Mouse (Mus musculus) hindbrain, postnatal 0 days (tissue): ENCODE data around the gene Arhgef39. TPM values are rescaled to one million over a fixed set of nuclear protein-coding genes. Genes with fewer than 3 reads are reported as not detected.

ENCODE experiments used
- ATAC-seq: fragments of 200-750 bp; cut with Nextera tagmentation; 2 replicates; pipeline ENCODE4 v1.8.0; 2017; ENCODE audit warnings: mild to moderate bottlenecking, moderate TSS enrichment, moderate library complexity
- DNase-seq: peaks from one replicate; pipeline ENCODE4 v3.0.0-alpha.2; 2015; ENCODE audit warnings: low spot score
- H3K27ac ChIP-seq: fragments of 300-500 bp; sonication (generic); 2 replicates; pipeline ENCODE4 v1.5.1; 2014; ENCODE audit warnings: mild to moderate bottlenecking
- H3K27me3 ChIP-seq: fragments of 300-500 bp; sonication (generic); 2 replicates; pipeline ENCODE4 v1.6.1; 2014; ENCODE audit warnings: low read length, mixed read lengths; ENCODE audit not compliant: insufficient read depth
- H3K36me3 ChIP-seq: fragments of 300-500 bp; sonication (generic); 2 replicates; pipeline ENCODE4 v1.6.1; 2014; ENCODE audit warnings: low read length, mixed read lengths; ENCODE audit not compliant: insufficient read depth
- H3K4me1 ChIP-seq: fragments of 300-500 bp; sonication (generic); 2 replicates; pipeline ENCODE4 v1.6.1; 2014; ENCODE audit warnings: antibody characterized with exemption, low read length, mixed read lengths; ENCODE audit not compliant: insufficient read depth
- H3K4me2 ChIP-seq: fragments of 300-500 bp; sonication (generic); 2 replicates; pipeline ENCODE4 v1.6.1; 2014; ENCODE audit warnings: low read depth, mild to moderate bottlenecking, low read length, moderate library complexity, mixed read lengths
- H3K4me3 ChIP-seq: fragments of 300-500 bp; sonication (generic); 2 replicates; pipeline ENCODE4 v1.5.1; 2014; ENCODE audit warnings: low read length
- H3K9ac ChIP-seq: fragments of 300-500 bp; sonication (generic); replicated peaks from 2 replicates; pipeline ENCODE4 v1.6.1; 2014; ENCODE audit warnings: mild to moderate bottlenecking, low read length, moderate library complexity, mixed read lengths
- H3K9me3 ChIP-seq: fragments of 300-500 bp; sonication (generic); 2 replicates; pipeline ENCODE4 v1.6.1; 2016; ENCODE audit warnings: low read length, mixed read lengths
- CTCF ChIP-seq: IDR thresholded peaks from 2 replicates; pipeline ENCODE4 v1.5.1; 2016; ENCODE audit warnings: antibody characterized with exemption, control low read depth, low read depth
- WGBS: fragments of 180-500 bp; shearing (Covaris S2); extraction: QIAGEN DNeasy Blood & Tissue Kit; methylation state at CpG from one replicate; pipeline ENCODE4 v1.1.7; 2014; 5-methylcytosine and 5-hydroxymethylcytosine counted together
- polyA plus RNA-seq: library from polyadenylated mRNA; unstranded; fragments of >200 nt; fragmentation: Nextera tagmentation; extraction: Ambion mirVana; gene quantifications from 2 replicates; pipeline ENCODE4 v1.2.1, GENCODE M21; 2015
- total RNA-seq: library from RNA; depleted of rRNA; stranded (reverse); fragments of >200 nt; gene quantifications from 2 replicates; pipeline ENCODE4 v1.2.3, GENCODE M21; 2014

Arhgef39 gene
- total and polyA plus RNA-seq, 2 experiments from 2014 or later, result 4.5 to 6.9 TPM

- Histone ChIP-seq H3K4me3 (no peak overlapping the region), H3K9ac (no peak overlapping the region), H3K9me3 (no peaks in the 10 kb centered on the region), H3K4me1 (0 out of 2 replicates have a peak, but pooled peaks cover 3% of the 10 kb centered on the region), H3K27ac (no peak overlapping the region), H3K27me3 (no peaks in the 10 kb centered on the region), H3K36me3 (no peaks in the 10 kb centered on the region), H3K4me2 (no peak overlapping the region)
- no peak for DNase-seq
- no peak for TF ChIP-seq CTCF
- ATAC-seq, result no peak
- 82% methylated on average over 1 of the region's 1 CpGs for WGBS
These were observed 25.9 kb downstream of the Arhgef39 start for GRCm38 (mm10) chr4:43473636-43474035.

GRCm38 (mm10) chr4:43470301-43470700 is 29.2 kb downstream of the Arhgef39 start:
- H3K27ac ChIP-seq, result no peak overlapping the region
- no peaks in the 10 kb centered on the region for H3K9me3 ChIP-seq
- H3K36me3 ChIP-seq, result no peaks in the 10 kb centered on the region
- WGBS, result 90% methylated on average over 10 of the region's 10 CpGs
- H3K9ac ChIP-seq, result no peak overlapping the region
- ATAC-seq (no peak), DNase-seq (no peak)
- no peak overlapping the region for H3K4me3 ChIP-seq
- no peak for TF ChIP-seq CTCF
- no peak overlapping the region for H3K4me2 ChIP-seq
- H3K27me3 ChIP-seq, result no peaks in the 10 kb centered on the region
- H3K4me1 ChIP-seq, result no peaks in the 10 kb centered on the region

GRCm38 (mm10) chr4:43466872-43467271 is 32.6 kb downstream of the Arhgef39 start:
- 87% methylated on average over 7 of the region's 7 CpGs for WGBS
- no peaks in the 10 kb centered on the region for H3K4me1 ChIP-seq
- no peaks in the 10 kb centered on the region for H3K9me3 ChIP-seq
- TF ChIP-seq CTCF, result no peak
- no peak overlapping the region for H3K4me3 ChIP-seq
- no peak for DNase-seq
- no peak for ATAC-seq
- H3K9ac ChIP-seq, result no peak overlapping the region
- no peak overlapping the region for H3K27ac ChIP-seq
- no peaks in the 10 kb centered on the region for H3K36me3 ChIP-seq
- no peaks in the 10 kb centered on the region for H3K27me3 ChIP-seq
- no peak overlapping the region for H3K4me2 ChIP-seq

GRCm38 (mm10) chr4:43465935-43466334 is 33.6 kb downstream of the Arhgef39 start:
- 88% methylated on average over 6 of the region's 6 CpGs for WGBS
- no peak for DNase-seq
- Histone ChIP-seq H3K4me1 (no peaks in the 10 kb centered on the region), H3K36me3 (no peaks in the 10 kb centered on the region), H3K4me3 (no peak overlapping the region), H3K4me2 (no peak overlapping the region), H3K27ac (no peak overlapping the region), H3K27me3 (no peaks in the 10 kb centered on the region), H3K9me3 (no peaks in the 10 kb centered on the region), H3K9ac (no peak overlapping the region)
- no peak for TF ChIP-seq CTCF
- no peak for ATAC-seq

GRCm38 (mm10) chr4:43463102-43463501 is 36.4 kb downstream of the Arhgef39 start:
- Histone ChIP-seq H3K9me3 (no peaks in the 10 kb centered on the region), H3K27me3 (no peaks in the 10 kb centered on the region), H3K9ac (no peak overlapping the region), H3K4me2 (no peak overlapping the region), H3K4me1 (no peaks in the 10 kb centered on the region), H3K27ac (no peak overlapping the region), H3K4me3 (no peak overlapping the region), H3K36me3 (no peaks in the 10 kb centered on the region)
- WGBS, result 93% methylated on average over 5 of the region's 5 CpGs
- ATAC-seq (no peak), DNase-seq (no peak)
- no peak for TF ChIP-seq CTCF

GRCm38 (mm10) chr4:43457124-43457523 is 42.4 kb downstream of the Arhgef39 start:
- no peak overlapping the region for H3K9ac ChIP-seq
- no peaks in the 10 kb centered on the region; the same call in 1 of the 2 replicates for H3K27me3 ChIP-seq
- H3K4me3 ChIP-seq, result no peak overlapping the region
- no peak for TF ChIP-seq CTCF
- no peak for ATAC-seq
- no peaks in the 10 kb centered on the region for H3K9me3 ChIP-seq
- no peak for DNase-seq
- H3K4me2 ChIP-seq, result no peak overlapping the region
- no peaks in the 10 kb centered on the region for H3K36me3 ChIP-seq
- 17% methylated on average over 8 of the region's 8 CpGs for WGBS
- no peak overlapping the region for H3K27ac ChIP-seq
- H3K4me1 ChIP-seq, result peaks cover 11% of the 10 kb centered on the region; the same call in 1 of the 2 replicates

- H3K27me3 ChIP-seq, result no peaks in the 10 kb centered on the region; the same call in 1 of the 2 replicates
- H3K27ac ChIP-seq, result no peak overlapping the region
- H3K9ac ChIP-seq, result no peak overlapping the region
- no peak overlapping the region for H3K4me2 ChIP-seq
- no peak overlapping the region for H3K4me3 ChIP-seq
- ATAC-seq (no peak), DNase-seq (no peak)
- no peaks in the 10 kb centered on the region for H3K9me3 ChIP-seq
- WGBS, result 29% methylated on average over 4 of the region's 4 CpGs
- TF ChIP-seq CTCF, result no peak
- no peaks in the 10 kb centered on the region for H3K36me3 ChIP-seq
- peaks cover 11% of the 10 kb centered on the region; the same call in 1 of the 2 replicates for H3K4me1 ChIP-seq
These were observed 43.0 kb downstream of the Arhgef39 start for GRCm38 (mm10) chr4:43456470-43456869.
